Mouse (Mus musculus) embryonic facial prominence, embryonic 11.5 days (tissue): ENCODE measurements around the gene Nudt22. TPM values are rescaled to one million over a fixed set of nuclear protein-coding genes. Genes with fewer than 3 reads are reported as not detected.
A peak's percentile ranks its signal among the peaks of the same experiment; 100 is the strongest.

Experiments used
- ATAC-seq: fragments of 200-750 bp; cut with Nextera tagmentation; replicated peaks from 2 replicates; pipeline ENCODE4 v1.8.0; 2017; ENCODE audit warnings: low read depth; ENCODE audit not compliant: insufficient number of reproducible peaks, low FRiP score, low TSS enrichment
- DNase-seq: peaks from one replicate; pipeline ENCODE4 v3.0.0-alpha.2; 2015; ENCODE audit warnings: low spot score
- H3K27ac ChIP-seq: fragments of 300-500 bp; sonication (generic); replicated peaks from 2 replicates; pipeline ENCODE4 v1.5.1; 2014; ENCODE audit warnings: mild to moderate bottlenecking, low read depth, low read length, control low read depth
- H3K27me3 ChIP-seq: fragments of 300-500 bp; sonication (generic); 2 replicates; pipeline ENCODE4 v1.6.1; 2014; ENCODE audit warnings: mild to moderate bottlenecking, low read length, moderate library complexity, mixed read lengths; ENCODE audit not compliant: control insufficient read depth, insufficient read depth
- H3K36me3 ChIP-seq: fragments of 300-500 bp; sonication (generic); replicated peaks from 2 replicates; pipeline ENCODE4 v1.6.1; 2014; ENCODE audit warnings: low read depth, mild to moderate bottlenecking, low read length, moderate library complexity, mixed read lengths; ENCODE audit not compliant: control insufficient read depth, insufficient read depth
- H3K4me1 ChIP-seq: fragments of 300-500 bp; sonication (generic); 2 replicates; pipeline ENCODE4 v1.6.1; 2014; ENCODE audit warnings: low read length, mixed read lengths; ENCODE audit not compliant: control insufficient read depth, insufficient read depth
- H3K4me2 ChIP-seq: fragments of 300-500 bp; sonication (generic); 2 replicates; pipeline ENCODE4 v1.6.1; 2014; ENCODE audit warnings: low read depth, mild to moderate bottlenecking, control low read depth, low read length, moderate library complexity
- H3K4me3 ChIP-seq: fragments of 300-500 bp; sonication (generic); 2 replicates; pipeline ENCODE4 v1.5.1; 2014; ENCODE audit warnings: low read depth, low read length, control low read depth
- H3K9ac ChIP-seq: fragments of 300-500 bp; sonication (generic); replicated peaks from 2 replicates; pipeline ENCODE4 v1.6.1; 2014; ENCODE audit warnings: mild to moderate bottlenecking, control low read depth, low read length
- H3K9me3 ChIP-seq: fragments of 300-500 bp; sonication (generic); replicated peaks from 2 replicates; pipeline ENCODE4 v1.6.1; 2016; ENCODE audit warnings: mild to moderate bottlenecking, low read length, inconsistent platforms, mixed read lengths; ENCODE audit not compliant: control insufficient read depth
- WGBS: fragments of 180-500 bp; shearing (Covaris S2); extraction: QIAGEN DNeasy Blood & Tissue Kit; methylation state at CpG from one replicate; pipeline ENCODE4 v1.1.7; 2014; 5-methylcytosine and 5-hydroxymethylcytosine counted together
- polyA plus RNA-seq: library from polyadenylated mRNA; unstranded; fragments of >200 nt; fragmentation: Nextera tagmentation; extraction: Ambion mirVana; gene quantifications from 2 replicates; pipeline ENCODE4 v1.2.1, GENCODE M21; 2014

Gene Nudt22
- polyA plus RNA-seq, 1 experiment from 2014 or later: 19.6 TPM

GRCm38 (mm10) chr19:6952712-6953037 lies 43.2 kb downstream of the Nudt22 start:
- Histone ChIP-seq H3K27ac (peak overlapping the region; percentile 91; the same call in 1 of the 2 replicates), H3K4me1 (peaks cover 6% of the 10 kb centered on the region), H3K36me3 (peaks cover 3% of the 10 kb centered on the region), H3K4me3 (0 out of 2 replicates have a peak overlapping the region, but pooled peaks have one; percentile 44), H3K9ac (0 out of 2 replicates have a peak overlapping the region, but pooled peaks have one; percentile 28), H3K9me3 (no peaks in the 10 kb centered on the region), H3K27me3 (no peaks in the 10 kb centered on the region), H3K4me2 (peak overlapping the region; percentile 94)
- no peak for ATAC-seq
- DNase-seq: no peak
- WGBS: 23% methylated on average over 3 of the region's 3 CpGs

- DNase-seq: peak; percentile 28
- H3K4me3 ChIP-seq: peak overlapping the region; percentile 44
- no peaks in the 10 kb centered on the region for H3K9me3 ChIP-seq
- peaks cover 3% of the 10 kb centered on the region for H3K36me3 ChIP-seq
- H3K27ac ChIP-seq: peak overlapping the region; percentile 91
- ATAC-seq: 0 out of 2 replicates have a peak, but pooled peaks have one; percentile 6
- peak overlapping the region; percentile 94 for H3K4me2 ChIP-seq
- H3K9ac ChIP-seq: peak overlapping the region; percentile 74
- peaks cover 6% of the 10 kb centered on the region for H3K4me1 ChIP-seq
- 2% methylated on average over 31 of the region's 31 CpGs for WGBS
- H3K27me3 ChIP-seq: no peaks in the 10 kb centered on the region
Measured at GRCm38 (mm10) chr19:6951994-6952711, 43.8 kb downstream of the Nudt22 start.

- Histone ChIP-seq H3K9me3 (no peaks in the 10 kb centered on the region), H3K9ac (peak overlapping the region; percentile 74), H3K4me3 (peak overlapping the region; percentile 44), H3K36me3 (peaks cover 3% of the 10 kb centered on the region), H3K4me2 (peak overlapping the region; percentile 94), H3K27me3 (no peaks in the 10 kb centered on the region), H3K4me1 (peaks cover 6% of the 10 kb centered on the region), H3K27ac (peak overlapping the region; percentile 91)
- DNase-seq: peak; percentile 95
- peak; percentile 75 for ATAC-seq
- WGBS: under 1% methylated on average over 35 of the region's 35 CpGs
Measured at GRCm38 (mm10) chr19:6951381-6951968, 44.4 kb downstream of the Nudt22 start.

- Histone ChIP-seq H3K4me2 (peak overlapping the region; percentile 94), H3K36me3 (peaks cover 2% of the 10 kb centered on the region), H3K9ac (peak overlapping the region; percentile 74), H3K27me3 (no peaks in the 10 kb centered on the region), H3K4me1 (peaks cover 6% of the 10 kb centered on the region), H3K27ac (peak overlapping the region; percentile 91), H3K9me3 (no peaks in the 10 kb centered on the region), H3K4me3 (peak overlapping the region; percentile 44)
- DNase-seq: peak; percentile 80
- under 1% methylated on average over 28 of the region's 28 CpGs for WGBS
- peak; percentile 55 for ATAC-seq
Measured at GRCm38 (mm10) chr19:6950613-6951153, 45.2 kb downstream of the Nudt22 start.

- H3K9ac ChIP-seq: peak overlapping the region; percentile 74
- no peaks in the 10 kb centered on the region for H3K9me3 ChIP-seq
- WGBS: 56% methylated on average over 5 of the region's 5 CpGs
- H3K4me1 ChIP-seq: peaks cover 6% of the 10 kb centered on the region
- peak overlapping the region; percentile 94 for H3K4me2 ChIP-seq
- no peaks in the 10 kb centered on the region for H3K36me3 ChIP-seq
- H3K27me3 ChIP-seq: no peaks in the 10 kb centered on the region
- H3K4me3 ChIP-seq: peak overlapping the region; percentile 44; the same call in 1 of the 2 replicates
- ATAC-seq: no peak
- H3K27ac ChIP-seq: 0 out of 2 replicates have a peak overlapping the region, but pooled peaks have one; percentile 64
- no peak for DNase-seq
Measured at GRCm38 (mm10) chr19:6949951-6950350, 46.0 kb downstream of the Nudt22 start.

- peaks cover 6% of the 10 kb centered on the region for H3K4me1 ChIP-seq
- no peak for DNase-seq
- ATAC-seq: no peak
- H3K27me3 ChIP-seq: no peaks in the 10 kb centered on the region
- H3K4me3 ChIP-seq: no peak overlapping the region
- no peaks in the 10 kb centered on the region for H3K9me3 ChIP-seq
- no peak overlapping the region for H3K4me2 ChIP-seq
- 90% methylated on average over 5 of the region's 5 CpGs for WGBS
- no peak overlapping the region for H3K9ac ChIP-seq
- no peak overlapping the region for H3K27ac ChIP-seq
- H3K36me3 ChIP-seq: no peaks in the 10 kb centered on the region
Measured at GRCm38 (mm10) chr19:6949532-6949931, 46.4 kb downstream of the Nudt22 start.

GRCm38 (mm10) chr19:6948186-6948585 lies 47.7 kb downstream of the Nudt22 start:
- peaks cover 6% of the 10 kb centered on the region for H3K4me1 ChIP-seq
- no peak overlapping the region for H3K9ac ChIP-seq
- no peak overlapping the region for H3K4me2 ChIP-seq
- H3K36me3 ChIP-seq: no peaks in the 10 kb centered on the region
- ATAC-seq (no peak), DNase-seq (no peak)
- 83% methylated on average over 4 of the region's 4 CpGs for WGBS
- no peaks in the 10 kb centered on the region for H3K27me3 ChIP-seq
- H3K4me3 ChIP-seq: no peak overlapping the region
- H3K27ac ChIP-seq: no peak overlapping the region
- H3K9me3 ChIP-seq: no peaks in the 10 kb centered on the region

- H3K36me3 ChIP-seq: no peaks in the 10 kb centered on the region
- H3K4me2 ChIP-seq: no peak overlapping the region
- ATAC-seq: no peak
- 43% methylated on average over 4 of the region's 4 CpGs for WGBS
- no peaks in the 10 kb centered on the region for H3K9me3 ChIP-seq
- no peak overlapping the region for H3K27ac ChIP-seq
- H3K27me3 ChIP-seq: no peaks in the 10 kb centered on the region
- H3K4me1 ChIP-seq: peaks cover 5% of the 10 kb centered on the region
- H3K4me3 ChIP-seq: no peak overlapping the region
- DNase-seq: no peak
- no peak overlapping the region for H3K9ac ChIP-seq
Measured at GRCm38 (mm10) chr19:6947742-6948141, 48.2 kb downstream of the Nudt22 start.
